Mouse (Mus musculus) cerebellum, adult 2 months (tissue): ENCODE data around the gene Art4.

Experiments
- CTCF ChIP-seq: fragments of 200-500 bp; IDR thresholded peaks from 2 replicates; pipeline ENCODE4 v1.5.1; 2011; ENCODE audit warnings: low read depth, mild to moderate bottlenecking, control low read depth, low read length, moderate library complexity, borderline replicate concordance; ENCODE audit not compliant: insufficient read depth
- POLR2A ChIP-seq: fragments of 200-500 bp; IDR thresholded peaks from 2 replicates; pipeline ENCODE4 v1.6.1; 2011; ENCODE audit warnings: low read length, control low read depth, borderline replicate concordance; ENCODE audit not compliant: insufficient read depth

- no peak for TF ChIP-seq CTCF
- no peak for TF ChIP-seq POLR2A
Observed at GRCm38 (mm10) chr6:136857186-136857872, at the start of gene Art4.
